In the genomic region with DNA sequence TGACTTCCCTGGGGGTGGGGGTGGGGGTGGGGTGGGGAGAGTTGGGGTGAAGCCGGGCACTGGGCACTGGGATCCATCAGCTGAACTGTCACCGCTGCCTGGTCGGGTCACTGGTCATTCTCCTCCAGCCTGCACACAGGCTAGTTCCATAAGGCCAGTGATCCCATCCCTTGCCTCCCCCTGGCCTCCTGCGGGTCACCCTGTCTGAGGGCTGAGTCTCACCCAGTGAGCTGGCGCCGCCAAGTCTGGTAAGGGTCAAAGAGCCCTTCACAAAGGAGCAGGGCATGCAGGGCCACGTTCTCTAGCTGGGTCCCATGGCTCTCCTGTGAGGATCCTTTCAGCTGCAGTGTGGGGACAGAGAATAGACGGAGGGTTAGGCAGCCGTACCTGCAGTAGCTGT, we compare ENCODE assay signal across 19 mouse cellular contexts. TPM values are rescaled to one million over a fixed set of nuclear protein-coding genes. Genes with fewer than 3 reads are reported as not detected.
DNase-seq lines count a peak whose midpoint lies in the region; ATAC-seq and TF ChIP-seq lines count a peak whose summit lies in the region.
"Had no signal": no experiment of that assay in that cellular context is flagged by ENCODE, and none has a peak within 500 bp of the region (broad histone marks: within the 10 kb centered on the region; RNA-seq: fewer than 3 reads in every experiment).

No protein-coding gene starts in this region.

- H3K27me3 ChIP-seq in heart, embryonic 10.5 days (ENCODE audit: insufficient read depth, poor library complexity, severe bottlenecking) = 0 out of 2 replicates have a peak, but pooled peaks cover 8% of the 10 kb centered on the region
- no peaks in the 10 kb centered on the region for H3K27me3 ChIP-seq in midbrain, embryonic 10.5 days (ENCODE audit: low read depth, poor library complexity, severe bottlenecking)
- H3K27me3 ChIP-seq in midbrain, embryonic 11.5 days (ENCODE audit: control insufficient read depth, insufficient read depth, low read length) = no peaks in the 10 kb centered on the region
- no peaks in the 10 kb centered on the region for H3K27me3 ChIP-seq in heart, embryonic 11.5 days (ENCODE audit: control insufficient read depth, insufficient read depth, low read length)
- H3K27me3 ChIP-seq: hindbrain, embryonic 15.5 days; midbrain, embryonic 13.5 days had no signal

- no peak overlapping the region for H3K9ac ChIP-seq in midbrain, embryonic 11.5 days (ENCODE audit: low read length)
- H3K9ac ChIP-seq in heart, embryonic 11.5 days (ENCODE audit: low read depth, low read length) = no peak overlapping the region
- H3K9ac ChIP-seq: forebrain, postnatal 0 days; hindbrain, embryonic 15.5 days; liver, embryonic 13.5 days; midbrain, embryonic 13.5 days had no signal

- no peak for ATAC-seq in midbrain, embryonic 11.5 days (ENCODE audit: low FRiP score)
- no peak for ATAC-seq in heart, embryonic 11.5 days (replicated peaks; ENCODE audit: insufficient number of reproducible peaks, low FRiP score, low TSS enrichment)
- ATAC-seq: forebrain, postnatal 0 days; midbrain, embryonic 13.5 days had no signal

- TF ChIP-seq CTCF in lung, adult 2 months (IDR thresholded peaks at IDR 0.05; ENCODE audit: insufficient read depth, low read length) = no peak

- peak overlapping the region; percentile 63; the same call in 1 of the 2 replicates for H3K27ac ChIP-seq in heart, embryonic 10.5 days
- peak overlapping the region; percentile 42; the same call in 1 of the 2 replicates for H3K27ac ChIP-seq in midbrain, embryonic 10.5 days (replicated peaks)
- H3K27ac ChIP-seq in midbrain, embryonic 11.5 days (ENCODE audit: low read depth, low read length) = no peak overlapping the region
- no peak overlapping the region for H3K27ac ChIP-seq in heart, embryonic 11.5 days (ENCODE audit: low read depth, low read length)
- H3K27ac ChIP-seq: forebrain, embryonic 10.5 days; hindbrain, embryonic 15.5 days; left cerebral cortex, adult 2 months; liver, embryonic 13.5 days; macrophage; midbrain, embryonic 13.5 days had no signal

- no peak for DNase-seq in heart, embryonic 10.5 days (ENCODE audit: low spot score)
- no peak for DNase-seq in heart, postnatal 4 days
- no peak for DNase-seq in midbrain, embryonic 10.5 days (ENCODE audit: low spot score)
- DNase-seq in midbrain, embryonic 11.5 days (ENCODE audit: low spot score, missing footprints) = no peak
- DNase-seq in kidney, postnatal 10 days = peak; percentile 61
- no peak for DNase-seq in lung, adult 2 months
- DNase-seq: adrenal gland, postnatal 14 days; cerebellum, adult 9-11 months; forebrain, postnatal 0 days; gastrocnemius, postnatal 14 days; heart, adult 18-20 months; liver, embryonic 13.5 days; thymus, adult 18-20 months had no signal

- H3K9me3 ChIP-seq in heart, embryonic 10.5 days = no peaks in the 10 kb centered on the region
- H3K9me3 ChIP-seq in midbrain, embryonic 10.5 days (replicated peaks) = no peaks in the 10 kb centered on the region
- no peaks in the 10 kb centered on the region for H3K9me3 ChIP-seq in midbrain, embryonic 11.5 days (ENCODE audit: control insufficient read depth, low read length)
- H3K9me3 ChIP-seq in heart, embryonic 11.5 days (replicated peaks; ENCODE audit: control insufficient read depth, low read length) = no peaks in the 10 kb centered on the region
- H3K9me3 ChIP-seq: forebrain, embryonic 10.5 days; hindbrain, embryonic 15.5 days; liver, embryonic 13.5 days; midbrain, embryonic 13.5 days had no signal

- no peak overlapping the region for H3K4me3 ChIP-seq in heart, embryonic 10.5 days
- H3K4me3 ChIP-seq in midbrain, embryonic 10.5 days = no peak overlapping the region
- H3K4me3 ChIP-seq in midbrain, embryonic 11.5 days (ENCODE audit: low read depth, low read length) = no peak overlapping the region
- H3K4me3 ChIP-seq in lung, adult 2 months (replicated peaks; ENCODE audit: extremely low read depth, low read depth, low read length) = no peak overlapping the region
- no peak overlapping the region for H3K4me3 ChIP-seq in heart, embryonic 11.5 days (ENCODE audit: low read depth, low read length)
- H3K4me3 ChIP-seq: forebrain, embryonic 10.5 days; hindbrain, embryonic 15.5 days; left cerebral cortex, adult 2 months; liver, embryonic 13.5 days; midbrain, embryonic 13.5 days had no signal

- no peaks in the 10 kb centered on the region for H3K36me3 ChIP-seq in heart, embryonic 10.5 days
- H3K36me3 ChIP-seq in midbrain, embryonic 10.5 days = no peaks in the 10 kb centered on the region
- no peaks in the 10 kb centered on the region for H3K36me3 ChIP-seq in midbrain, embryonic 11.5 days (ENCODE audit: control insufficient read depth, insufficient read depth, low read length)
- no peaks in the 10 kb centered on the region for H3K36me3 ChIP-seq in heart, embryonic 11.5 days (ENCODE audit: control insufficient read depth, insufficient read depth, low read length)
- H3K36me3 ChIP-seq: hindbrain, embryonic 15.5 days; midbrain, embryonic 13.5 days had no signal

- H3K4me1 ChIP-seq in heart, embryonic 10.5 days = peaks cover 30% of the 10 kb centered on the region
- peaks cover 16% of the 10 kb centered on the region for H3K4me1 ChIP-seq in midbrain, embryonic 10.5 days
- H3K4me1 ChIP-seq in midbrain, embryonic 11.5 days (ENCODE audit: control insufficient read depth, insufficient read depth, low read length) = no peaks in the 10 kb centered on the region
- H3K4me1 ChIP-seq in lung, adult 2 months (ENCODE audit: control insufficient read depth, insufficient read depth, low read length) = peaks cover 6% of the 10 kb centered on the region
- no peaks in the 10 kb centered on the region; the same call in 1 of the 2 replicates for H3K4me1 ChIP-seq in heart, embryonic 11.5 days (ENCODE audit: control insufficient read depth, insufficient read depth, low read length)
- H3K4me1 ChIP-seq: hindbrain, embryonic 15.5 days had no signal

- 49% methylated on average over 9 of the region's 9 CpGs for WGBS in heart, embryonic 10.5 days
- 70% methylated on average over 9 of the region's 9 CpGs for WGBS in midbrain, embryonic 10.5 days
- 64% methylated on average over 9 of the region's 9 CpGs for WGBS in midbrain, embryonic 11.5 days
- 64% methylated on average over 9 of the region's 9 CpGs for WGBS in lung, adult 2 months
- WGBS in heart, embryonic 11.5 days (ENCODE audit: insufficient replicate concordance) = 48% methylated on average over 9 of the region's 9 CpGs

- H3K4me2 ChIP-seq in midbrain, embryonic 11.5 days = no peak overlapping the region
- H3K4me2 ChIP-seq in heart, embryonic 11.5 days = no peak overlapping the region
- H3K4me2 ChIP-seq: hindbrain, embryonic 15.5 days; midbrain, embryonic 13.5 days had no signal

- no peak for TF ChIP-seq POLR2A in lung, adult 2 months (IDR thresholded peaks at IDR 0.05; ENCODE audit: borderline replicate concordance, extremely low read depth, low read depth, low read length)

RNA-seq across cellular contexts. Expression of gene Nbeal2, which starts 10.2 kb away (rescaled TPM):
- polyA plus RNA-seq in heart, embryonic 10.5 days (2016; fragmentation: Nextera tagmentation; extraction: Ambion mirVana) = 2.4 and 3.1 TPM in 2 replicates
- total RNA-seq in heart, postnatal 4 days (2021) = 1 to 10 TPM; 7.4 to 8.6 TPM
- polyA plus RNA-seq in midbrain, embryonic 10.5 days (2016; fragmentation: Nextera tagmentation; extraction: Ambion mirVana) = 1.3 and 1.4 TPM in 2 replicates
- 1.1 and 1.6 TPM in 2 replicates for polyA plus RNA-seq in midbrain, embryonic 11.5 days (2014; fragmentation: Nextera tagmentation; extraction: Ambion mirVana)
- 58.4 and 66.4 TPM in 2 replicates for polyA plus RNA-seq in lung, adult 2 months (2012; rRNA removed)
- 1.4 and 1.6 TPM in 2 replicates for polyA plus RNA-seq in heart, embryonic 11.5 days (2014; fragmentation: Nextera tagmentation; extraction: Ambion mirVana)

RNA-seq across cellular contexts. Expression of gene Ccdc12, which starts 12.5 kb away (rescaled TPM):
- polyA plus RNA-seq in heart, embryonic 10.5 days (2016; fragmentation: Nextera tagmentation; extraction: Ambion mirVana) = 159 and 189 TPM in 2 replicates
- 10 to 100 TPM; 79.8 to 88.6 TPM for total RNA-seq in heart, postnatal 4 days (2021)
- polyA plus RNA-seq in midbrain, embryonic 10.5 days (2016; fragmentation: Nextera tagmentation; extraction: Ambion mirVana) = 176 and 189 TPM in 2 replicates
- 135 and 144 TPM in 2 replicates for polyA plus RNA-seq in midbrain, embryonic 11.5 days (2014; fragmentation: Nextera tagmentation; extraction: Ambion mirVana)
- 101 and 124 TPM in 2 replicates for polyA plus RNA-seq in lung, adult 2 months (2012; rRNA removed)
- polyA plus RNA-seq in heart, embryonic 11.5 days (2014; fragmentation: Nextera tagmentation; extraction: Ambion mirVana) = 135 and 149 TPM in 2 replicates

RNA-seq across cellular contexts. Expression of gene Nradd, which starts 19.5 kb away (rescaled TPM):
- 28.5 and 32.3 TPM in 2 replicates for polyA plus RNA-seq in heart, embryonic 10.5 days (2016; fragmentation: Nextera tagmentation; extraction: Ambion mirVana)
- total RNA-seq in heart, postnatal 4 days (2021) = 1 to 10 TPM; 4.2 to 4.6 TPM
- polyA plus RNA-seq in midbrain, embryonic 10.5 days (2016; fragmentation: Nextera tagmentation; extraction: Ambion mirVana) = 36.8 and 45.4 TPM in 2 replicates
- 20.7 and 22.8 TPM in 2 replicates for polyA plus RNA-seq in midbrain, embryonic 11.5 days (2014; fragmentation: Nextera tagmentation; extraction: Ambion mirVana)
- 20.0 and 22.9 TPM in 2 replicates for polyA plus RNA-seq in lung, adult 2 months (2012; rRNA removed)
- 12.6 and 19.1 TPM in 2 replicates for polyA plus RNA-seq in heart, embryonic 11.5 days (2014; fragmentation: Nextera tagmentation; extraction: Ambion mirVana)

Comparison
In these comparisons a context has a peak if more than half of its experiments do, and no peak if none do; other contexts are left out.
1. H3K27ac ChIP-seq: peak in heart, embryonic 10.5 days (single experiment) and midbrain, embryonic 10.5 days (single experiment); none in midbrain, embryonic 11.5 days (single experiment) and heart, embryonic 11.5 days (single experiment).
2. RNA of gene Nbeal2, which starts 10.2 kb away (polyA plus RNA-seq): 58.4 to 66.4 TPM in lung, adult 2 months; 2.4 to 3.1 TPM in heart, embryonic 10.5 days, 1.4 to 1.6 TPM in heart, embryonic 11.5 days, 1.3 to 1.4 TPM in midbrain, embryonic 10.5 days and 1.1 to 1.6 TPM in midbrain, embryonic 11.5 days; every median in the first group is over 10 times any median in the second.